Mouse (Mus musculus): ENCODE measurements around the gene Tmem104.

Gene Tmem104

DNA sequence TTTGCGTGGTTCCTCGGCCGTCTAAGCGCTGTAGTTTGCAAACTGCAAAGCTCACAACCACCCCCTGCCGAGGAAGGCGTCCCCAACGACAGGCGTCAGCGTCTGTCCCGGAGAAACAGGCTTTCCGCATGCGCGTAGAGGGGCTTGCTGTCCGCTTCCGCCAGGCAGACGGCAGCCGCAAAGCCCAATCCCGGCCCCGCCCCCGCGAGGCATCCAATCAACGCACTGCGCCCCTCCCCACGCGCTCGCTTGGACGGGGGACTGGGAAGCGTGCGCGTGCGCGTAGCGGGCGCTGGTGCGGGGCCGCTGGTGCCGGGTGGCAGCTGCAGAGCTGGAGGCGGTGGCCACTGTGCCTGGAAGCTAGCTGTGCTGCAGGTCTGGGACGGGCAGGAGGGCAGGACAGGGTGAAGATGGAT is at the start of gene Tmem104:
Tmem104 (plus strand) TSS at position 264 of the 416 bp plus-strand sequence.
- peak; percentile 99 for DNase-seq

DNA sequence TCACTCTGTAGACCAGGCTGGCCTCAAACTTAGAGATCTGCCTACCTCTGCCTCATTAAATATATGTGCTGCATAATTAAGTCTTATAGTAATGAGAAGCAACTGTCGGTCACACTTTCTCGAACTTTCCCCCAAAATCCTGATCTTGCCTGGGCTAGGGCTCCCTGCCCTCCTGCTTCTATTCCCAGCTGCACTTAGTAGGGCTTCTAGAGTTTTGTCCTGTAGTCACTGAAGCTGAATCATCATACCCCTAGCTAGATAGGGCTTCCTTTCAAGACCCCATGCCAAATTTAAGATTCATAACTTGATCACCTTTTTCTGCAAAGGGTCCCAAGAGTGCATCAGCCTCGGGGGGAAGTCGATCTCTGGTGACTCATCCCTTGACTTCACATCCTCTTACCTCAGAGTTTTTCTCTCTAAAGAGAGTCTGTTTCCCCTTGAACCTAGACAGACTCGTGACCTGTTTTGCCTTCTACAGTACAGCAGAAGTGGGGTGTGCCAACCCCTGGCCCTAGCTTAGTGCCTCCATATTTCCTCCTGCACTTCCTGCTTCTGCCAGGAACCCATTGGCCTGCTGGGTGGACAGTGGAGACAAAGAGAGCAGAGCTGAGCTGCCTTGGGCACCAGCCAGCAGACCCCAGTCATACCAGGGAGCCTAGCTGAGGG is 48.6 kb upstream of the Tmem104 start:
- peak; percentile 45 for DNase-seq

DNA sequence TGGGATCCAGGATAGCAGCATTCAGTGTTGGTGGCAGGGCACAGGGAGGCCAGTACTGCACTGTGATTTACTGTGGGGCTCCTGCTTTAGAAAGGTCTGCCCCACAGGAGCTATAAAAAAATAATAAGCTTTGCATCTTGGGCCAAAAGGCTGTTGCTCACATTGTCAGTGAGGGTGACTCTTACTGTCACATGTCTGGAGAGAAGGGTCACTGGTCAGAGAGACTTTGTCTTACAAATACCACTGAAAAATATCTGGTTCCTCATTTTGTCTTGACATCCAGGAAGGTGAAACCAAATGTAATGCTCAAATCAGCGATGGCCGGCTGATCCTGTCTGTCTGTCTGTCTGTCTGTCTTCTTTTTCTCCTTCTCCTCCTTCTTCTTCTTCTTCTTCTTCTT is 45.3 kb upstream of the Tmem104 start:
- no peak for DNase-seq

DNA sequence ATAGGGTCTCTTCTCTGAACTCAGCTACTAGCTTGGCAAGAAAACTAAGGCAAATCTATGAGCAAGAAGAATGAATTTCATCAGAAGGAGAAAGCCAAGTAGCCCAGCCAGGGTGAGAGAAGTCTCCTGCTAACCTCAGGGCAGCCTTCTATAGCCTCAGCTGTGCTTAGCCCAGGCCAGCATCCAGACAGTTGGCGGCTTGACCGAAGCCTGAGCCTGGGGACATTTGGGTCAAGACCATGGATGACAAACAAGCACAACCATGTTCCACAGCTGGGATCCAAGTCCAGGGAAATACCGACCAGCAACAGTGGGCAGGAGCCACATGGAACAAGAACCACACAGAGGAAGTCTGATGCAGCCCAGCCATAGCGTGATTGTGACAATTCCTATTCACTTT is 39.5 kb upstream of the Tmem104 start:
- DNase-seq: no peak

DNA sequence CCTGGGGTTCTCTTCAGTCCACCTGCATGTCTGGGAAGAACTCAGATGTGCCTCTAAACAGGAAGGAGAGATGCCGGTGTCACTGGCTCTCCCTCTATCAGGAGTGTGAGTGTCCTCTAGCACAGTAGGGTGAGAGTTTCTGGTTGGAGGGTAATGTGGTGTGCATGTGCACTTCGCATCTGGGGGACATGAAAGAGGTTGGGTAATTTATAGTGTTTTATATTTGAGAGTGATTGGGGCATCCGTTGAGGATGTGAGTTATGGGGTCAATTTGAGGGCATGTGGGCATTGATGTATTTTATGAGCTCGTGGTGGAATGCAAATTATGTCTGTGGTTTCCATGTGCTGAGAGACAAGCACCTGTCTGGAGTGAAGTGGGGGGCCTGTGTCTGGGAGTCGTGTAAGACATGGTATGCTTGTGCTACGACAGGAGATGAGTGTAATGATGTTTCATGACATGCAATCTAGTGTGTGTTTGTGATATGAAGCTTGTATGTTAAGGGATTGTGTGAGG is 36.5 kb upstream of the Tmem104 start:
- no peak for DNase-seq

DNA sequence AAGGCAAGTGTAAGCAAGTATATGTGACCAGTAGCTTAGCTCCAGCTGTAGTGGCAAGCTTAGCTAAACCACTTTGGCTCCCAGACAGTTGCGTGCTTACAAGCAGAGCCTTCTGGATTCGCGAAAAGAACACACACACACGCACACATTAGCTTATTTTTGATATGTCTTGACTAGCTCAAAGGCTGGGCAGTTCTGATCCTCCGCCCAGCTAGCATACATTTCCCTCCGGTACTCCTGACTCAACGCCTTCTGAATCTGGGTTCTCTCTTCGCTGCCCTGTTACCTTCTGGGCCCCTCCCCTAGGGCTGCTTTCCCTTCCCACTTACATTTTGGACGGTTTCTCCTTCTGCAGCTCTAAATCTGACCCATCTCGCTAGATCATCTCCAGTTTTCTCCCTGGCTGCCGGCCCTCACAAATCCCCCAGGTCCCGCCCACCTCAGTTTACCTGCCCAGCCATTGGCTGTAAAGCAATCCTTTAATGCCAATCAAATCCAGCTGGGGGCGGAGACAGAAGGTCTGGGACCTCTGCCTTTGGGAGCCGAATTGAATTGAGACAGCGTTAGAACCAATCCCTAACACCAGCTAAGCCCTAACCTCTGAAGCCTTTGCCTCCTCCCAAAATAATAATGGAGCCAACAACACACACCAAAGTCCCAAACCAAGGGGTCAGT is 35.4 kb upstream of the Tmem104 start:
- no peak for DNase-seq

DNA sequence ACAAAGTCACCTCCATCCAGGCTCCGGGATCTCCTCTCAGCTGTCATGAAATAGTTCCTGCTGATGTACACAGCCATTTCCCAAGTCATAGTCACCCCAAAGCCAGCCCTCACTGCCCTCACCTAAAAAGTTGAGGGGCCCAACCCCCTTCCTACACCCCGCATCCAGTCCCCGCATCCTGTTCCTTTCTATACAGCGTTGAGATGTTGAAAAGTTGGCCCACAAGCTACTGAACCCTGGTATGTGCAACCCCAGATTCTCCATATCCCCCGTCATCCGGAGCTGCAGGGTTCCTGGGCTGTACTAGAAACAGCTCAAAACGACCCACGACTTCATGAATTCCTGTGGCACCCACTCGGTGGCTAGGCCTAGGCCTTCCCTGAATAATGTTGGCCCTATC is 34.2 kb upstream of the Tmem104 start:
- DNase-seq: no peak

DNA sequence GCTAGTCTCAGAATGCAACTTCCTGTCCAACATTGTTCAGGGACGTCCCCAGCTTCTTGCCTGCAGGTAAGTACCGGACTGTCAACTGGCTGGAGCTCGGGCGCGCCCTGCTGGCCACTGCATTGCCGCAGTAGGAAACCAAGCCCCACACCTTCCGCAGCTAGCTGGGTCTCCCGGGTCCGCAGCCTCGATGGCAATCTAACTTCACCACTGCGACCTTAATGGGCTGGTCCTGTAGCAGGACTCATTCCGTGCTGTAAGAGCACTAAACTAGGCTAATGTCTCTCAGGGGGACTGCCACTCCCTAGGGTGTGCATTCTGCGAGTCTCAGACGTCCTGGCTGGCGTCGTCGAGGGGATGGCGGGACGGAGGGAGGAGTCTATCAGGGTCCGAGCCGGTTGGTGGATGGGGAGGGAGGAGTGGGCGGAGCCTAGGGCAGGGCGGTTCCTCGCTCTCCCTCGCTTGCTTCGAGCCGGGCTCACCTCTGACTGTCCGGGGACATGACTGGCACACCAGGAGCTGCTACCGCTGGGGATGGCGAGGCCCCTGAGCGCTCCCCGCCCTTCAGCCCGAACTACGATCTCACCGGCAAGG is 33.5 kb upstream of the Tmem104 start:
- DNase-seq: peak; percentile 56

DNA sequence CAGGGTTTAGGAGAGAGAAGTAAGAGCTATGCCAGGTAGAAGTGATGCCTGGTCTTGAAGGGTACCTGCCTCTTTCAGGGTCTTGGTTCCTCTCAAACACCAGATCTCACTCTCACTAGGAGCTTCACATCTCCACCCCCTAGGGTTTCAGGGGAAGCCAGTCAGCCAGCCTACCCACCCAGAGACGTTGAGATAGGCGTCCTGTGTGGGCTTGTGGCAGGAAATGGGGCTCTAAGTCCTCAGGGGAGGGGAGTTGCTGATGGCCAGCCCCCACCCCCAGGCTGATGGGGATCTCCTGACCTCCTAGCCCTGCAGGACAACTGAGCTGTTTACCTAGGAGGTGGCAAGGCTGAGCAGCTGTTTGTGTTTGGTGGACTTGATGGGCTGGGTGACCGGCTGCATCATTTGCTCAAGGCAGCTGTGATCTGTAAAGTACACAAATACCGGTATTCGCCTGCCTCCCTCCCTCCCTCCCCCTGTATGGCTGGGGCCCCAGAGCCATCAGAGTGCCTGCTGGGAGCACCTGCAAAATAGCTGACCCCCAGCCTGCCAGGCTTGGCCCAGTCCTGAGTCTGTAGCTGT is 32.1 kb upstream of the Tmem104 start:
- DNase-seq: no peak

DNA sequence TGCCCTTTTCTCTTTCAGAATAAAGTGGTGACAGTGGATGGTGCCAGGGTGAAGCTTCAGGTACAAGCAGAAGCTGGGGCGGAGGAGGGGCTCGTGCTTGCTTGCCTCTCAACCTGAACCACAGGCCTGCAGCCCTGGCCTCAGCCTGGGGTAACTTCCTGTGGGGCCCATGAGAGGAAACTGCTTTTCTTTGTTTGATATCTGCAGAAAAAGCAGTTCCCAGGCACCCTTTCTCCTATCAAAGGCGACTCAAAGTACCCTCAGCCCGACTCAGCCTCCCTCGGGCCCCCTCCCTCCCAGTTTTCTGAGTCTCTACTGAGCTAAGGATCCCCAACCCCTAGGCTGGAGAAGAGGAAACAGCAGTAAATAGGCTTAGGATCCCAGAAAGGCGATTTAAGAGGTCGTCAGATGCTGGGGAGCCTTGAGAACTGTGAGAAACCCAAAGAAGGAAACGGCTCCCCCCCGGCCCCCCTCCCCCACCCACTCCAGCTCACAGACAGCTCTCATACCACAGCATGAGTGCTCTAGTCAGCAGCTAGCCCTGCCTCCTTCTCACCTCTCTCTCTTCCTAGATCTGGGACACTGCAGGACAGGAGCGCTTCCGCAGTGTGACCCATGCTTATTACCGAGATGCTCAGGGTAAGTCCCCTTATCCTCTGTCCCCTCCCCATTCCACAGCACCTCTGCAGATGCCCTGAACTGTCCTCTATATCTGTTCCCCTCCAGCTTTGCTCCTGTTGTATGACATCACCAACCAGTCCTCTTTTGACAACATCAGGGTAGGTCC is 29.2 kb upstream of the Tmem104 start:
- no peak for DNase-seq

DNA sequence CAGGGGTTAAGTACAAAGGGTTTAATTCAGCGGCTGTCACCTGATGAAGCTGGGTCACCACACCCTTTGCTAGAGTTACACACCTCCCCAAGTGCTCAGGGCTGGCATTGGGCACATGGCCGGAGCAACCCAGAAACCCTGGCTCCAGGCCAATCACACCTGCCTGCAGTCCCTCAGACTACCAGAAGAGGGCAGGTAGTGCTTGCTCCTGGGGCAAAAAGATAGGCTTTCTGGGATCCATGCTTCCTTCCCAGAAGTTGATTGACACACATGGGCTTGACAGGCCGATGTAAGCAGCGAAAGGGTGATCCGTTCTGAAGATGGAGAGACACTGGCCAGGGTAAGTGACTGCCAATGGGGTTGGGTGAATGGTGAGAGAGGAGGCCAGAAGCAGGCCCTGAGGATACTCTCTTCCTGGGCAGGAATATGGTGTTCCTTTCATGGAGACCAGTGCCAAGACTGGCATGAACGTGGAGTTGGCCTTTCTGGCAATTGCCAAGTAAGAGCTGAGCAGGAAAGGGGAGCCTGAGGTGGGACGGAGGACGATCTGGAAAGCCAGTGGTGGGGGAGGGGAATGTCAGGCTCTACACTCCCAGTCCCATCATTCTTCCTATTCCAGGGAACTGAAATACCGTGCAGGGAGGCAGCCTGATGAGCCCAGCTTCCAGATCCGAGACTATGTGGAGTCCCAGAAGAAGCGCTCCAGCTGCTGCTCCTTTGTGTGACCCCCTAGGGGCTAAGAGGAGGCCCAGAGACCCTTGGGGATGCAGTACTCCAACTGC is 27.1 kb upstream of the Tmem104 start:
- DNase-seq: peak; percentile 51

DNA sequence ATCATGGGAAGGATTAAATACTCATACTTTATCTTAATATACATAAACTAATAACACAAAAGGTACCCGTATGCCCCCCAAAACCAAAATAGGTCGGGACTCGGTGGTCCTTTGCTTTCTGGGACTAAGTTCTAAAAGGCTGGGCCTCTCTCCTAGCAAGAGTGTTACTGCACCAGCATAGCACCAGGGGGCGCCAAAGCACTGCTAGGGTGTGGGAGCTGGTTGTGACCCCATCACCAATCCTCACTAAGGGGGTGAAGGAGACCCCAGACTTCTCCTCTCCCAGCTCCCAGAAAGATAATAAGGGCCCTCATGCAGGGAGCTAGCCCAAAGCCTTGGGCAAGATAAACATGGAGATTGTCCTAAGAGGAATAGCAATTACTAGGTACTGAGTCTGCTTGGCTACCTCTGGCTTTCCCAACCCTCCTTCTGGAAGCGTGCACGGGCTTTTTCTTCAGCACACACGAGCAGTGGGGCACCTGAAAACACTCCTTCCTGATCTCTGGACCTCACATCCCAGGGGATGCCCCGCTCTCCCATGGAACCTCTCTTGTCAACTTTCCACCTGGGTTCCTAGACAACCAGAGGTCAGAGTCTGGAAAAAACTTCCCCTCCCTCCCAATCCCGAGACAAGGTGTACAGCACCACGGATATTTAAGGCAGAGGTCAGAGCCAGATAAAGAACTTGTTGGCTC is 26.3 kb upstream of the Tmem104 start:
- no peak for DNase-seq

DNA sequence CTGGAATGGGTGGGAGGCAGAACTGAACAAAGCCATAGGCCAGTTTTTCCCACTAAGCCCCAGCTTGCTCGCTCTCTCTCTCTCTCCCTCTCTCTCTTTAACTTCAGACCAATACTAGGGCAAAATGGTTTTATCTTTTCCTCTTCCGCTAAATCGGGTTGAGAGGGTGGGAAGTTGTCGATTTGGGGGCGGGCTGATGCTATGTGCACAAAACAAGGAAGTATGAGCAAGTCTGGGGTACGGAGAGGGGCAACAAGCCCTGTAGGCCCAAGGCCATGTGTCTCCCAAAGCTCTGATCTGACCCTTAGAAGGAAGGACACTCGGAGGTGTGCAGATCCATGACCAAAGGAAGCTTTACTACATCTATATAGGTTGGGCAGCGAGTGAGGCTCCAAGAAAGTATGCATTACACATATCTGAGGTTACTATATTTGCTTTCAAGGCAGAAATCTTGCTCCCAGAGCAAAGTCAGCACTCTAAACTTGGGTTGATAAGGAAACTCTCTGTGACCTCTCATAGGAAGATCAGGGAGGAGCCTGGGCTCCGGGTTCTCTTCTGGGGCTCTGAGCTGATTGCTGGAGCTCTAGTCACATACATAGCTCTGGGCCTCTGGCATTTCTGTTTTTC is 25.6 kb upstream of the Tmem104 start:
- no peak for DNase-seq

DNA sequence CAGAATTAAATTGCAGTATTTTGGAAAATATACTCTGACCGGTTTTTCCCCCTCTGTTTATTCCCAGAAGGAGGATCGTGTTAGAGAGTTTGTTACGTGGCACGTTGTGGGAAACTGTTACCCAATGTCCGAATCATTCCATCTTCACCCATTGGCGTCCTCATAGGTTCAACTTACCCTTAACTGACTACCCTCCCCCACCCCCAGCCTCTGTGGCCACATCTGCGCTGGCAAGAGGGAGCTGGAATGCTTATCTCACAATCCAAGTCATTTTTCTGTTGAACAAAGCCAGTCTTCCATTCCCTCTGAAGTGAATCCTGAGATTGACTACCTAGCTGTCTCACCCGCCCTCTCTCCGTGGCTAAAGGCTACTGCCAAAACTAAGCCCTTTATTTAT is 25.1 kb upstream of the Tmem104 start:
- DNase-seq: no peak

DNA sequence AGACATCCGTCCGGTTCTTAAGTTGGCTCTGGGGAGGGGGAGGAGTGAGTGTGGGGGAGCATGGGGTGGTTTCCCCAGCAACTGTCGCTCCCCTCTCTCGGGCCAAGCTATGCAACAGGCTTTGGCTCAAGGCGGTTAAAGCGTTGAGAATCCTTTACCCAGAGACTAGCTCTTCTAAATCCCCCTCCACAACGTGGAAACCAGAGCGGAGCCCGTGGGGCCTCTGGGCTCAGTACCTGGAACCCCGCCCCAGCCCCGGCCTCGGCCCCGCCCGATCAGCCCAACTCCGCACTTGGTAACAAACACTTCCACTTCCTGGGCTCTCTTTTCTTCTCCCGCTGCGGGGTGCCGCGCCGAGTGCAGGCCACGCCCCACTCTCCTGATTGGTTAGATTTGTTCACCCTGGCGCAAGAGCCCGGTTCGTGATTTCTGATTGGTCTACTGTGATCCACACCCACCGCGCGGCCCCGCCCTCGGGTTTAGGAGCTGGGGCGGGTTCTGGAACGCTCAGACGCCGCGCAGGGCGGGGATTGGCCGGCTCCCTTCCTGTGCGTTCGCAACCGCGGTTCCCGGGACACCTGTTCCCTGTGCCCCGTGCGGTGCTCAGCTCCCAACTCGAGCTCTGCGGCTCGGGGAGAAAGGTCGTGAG is 24.3 kb upstream of the Tmem104 start, which contains the start of gene Slc9a3r1:
Slc9a3r1 (plus strand) TSS at position 510 of the 649 bp plus-strand sequence.
- peak; percentile 96 for DNase-seq

DNA sequence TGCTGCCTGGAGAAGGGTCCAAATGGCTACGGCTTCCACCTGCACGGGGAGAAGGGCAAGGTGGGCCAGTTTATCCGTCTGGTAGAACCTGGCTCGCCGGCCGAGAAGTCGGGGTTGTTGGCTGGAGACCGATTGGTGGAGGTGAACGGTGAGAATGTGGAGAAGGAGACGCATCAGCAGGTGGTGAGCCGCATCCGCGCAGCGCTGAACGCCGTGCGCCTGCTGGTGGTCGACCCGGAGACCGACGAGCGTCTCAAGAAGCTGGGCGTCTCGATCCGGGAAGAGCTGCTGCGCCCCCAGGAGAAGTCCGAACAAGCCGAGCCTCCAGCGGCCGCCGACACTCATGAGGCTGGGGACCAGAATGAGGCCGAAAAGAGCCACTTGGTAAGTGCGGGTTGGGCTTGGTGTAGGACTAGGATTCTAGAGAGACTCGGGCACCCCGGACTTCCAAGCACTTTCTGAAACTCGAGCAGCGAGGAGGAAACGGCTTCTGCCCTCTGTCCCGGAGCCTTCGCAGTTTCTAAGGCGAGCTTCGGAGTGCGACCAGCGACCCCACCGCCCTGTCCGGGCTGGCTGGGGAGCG is 23.6 kb upstream of the Tmem104 start:
- DNase-seq: no peak

DNA sequence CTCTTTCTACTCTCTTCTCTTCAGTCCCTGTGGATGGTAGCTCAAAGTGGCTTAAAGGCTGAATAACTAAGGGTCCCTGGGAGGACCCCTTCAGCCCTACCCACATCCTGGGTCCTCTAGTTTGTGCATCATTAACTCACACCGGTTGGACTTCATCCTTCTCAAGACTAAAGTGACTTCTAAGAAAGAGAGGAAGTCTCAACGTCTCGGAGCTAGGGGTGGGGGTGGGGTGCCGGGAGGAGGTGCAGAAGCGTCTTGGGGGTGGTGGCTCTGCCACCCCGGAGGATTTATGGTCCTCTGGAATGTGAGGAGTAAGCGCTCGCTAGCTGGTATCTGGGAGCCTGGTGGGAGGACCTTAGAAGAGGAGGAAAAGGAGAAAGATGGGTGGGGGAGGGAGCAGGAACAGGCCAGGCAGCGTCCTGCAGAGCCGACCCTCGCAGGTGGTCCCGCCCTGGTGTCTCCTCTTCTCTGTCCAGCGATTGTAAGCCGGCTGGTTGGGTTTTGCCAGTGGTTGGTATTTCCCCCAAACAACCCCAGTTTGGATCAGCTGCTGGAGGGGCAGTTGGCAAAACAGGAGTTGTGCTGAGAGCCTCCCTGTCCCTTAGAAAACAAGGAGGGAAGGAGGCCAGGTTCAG is 22.8 kb upstream of the Tmem104 start:
- no peak for DNase-seq

DNA sequence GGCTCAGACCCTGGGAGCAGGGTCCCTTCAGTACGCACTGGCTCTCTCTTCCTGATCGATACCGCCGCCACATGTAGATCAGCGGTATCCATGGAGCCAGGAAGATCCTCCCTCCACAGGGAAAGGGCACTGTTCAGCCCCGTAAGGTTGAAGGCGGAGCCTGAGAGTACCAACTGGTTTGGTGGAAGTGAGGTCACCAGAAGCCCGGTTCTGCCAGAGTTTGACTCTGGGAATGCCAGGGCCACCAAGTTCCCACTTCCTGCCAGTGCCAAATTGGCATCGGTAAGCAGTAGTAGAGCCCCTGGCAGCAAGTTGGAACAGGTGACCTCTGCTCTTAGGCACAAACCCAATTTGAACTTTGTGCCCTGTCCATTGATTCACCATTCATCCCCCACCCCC is 22.3 kb upstream of the Tmem104 start:
- DNase-seq: no peak

DNA sequence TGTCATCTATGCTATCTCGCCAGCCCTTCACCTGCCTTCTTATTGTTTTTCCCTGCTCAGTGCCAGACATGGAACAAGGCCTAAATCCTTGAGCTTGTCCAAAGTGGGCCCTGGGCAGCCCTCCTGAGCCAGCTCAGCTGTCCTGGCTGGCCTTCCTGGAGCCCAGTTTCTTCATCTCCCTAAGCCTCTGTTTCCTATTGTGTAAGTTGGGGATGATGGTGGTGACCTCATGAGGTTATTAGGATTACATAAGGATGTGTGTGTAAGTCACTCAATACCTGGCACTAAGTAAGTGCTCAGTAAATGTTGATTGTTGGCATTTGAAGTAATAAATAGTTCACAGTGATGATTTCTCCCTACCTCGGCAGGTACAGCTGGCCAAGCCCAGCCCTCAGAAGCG is 20.5 kb upstream of the Tmem104 start:
- no peak for DNase-seq

All from layer of hippocampus, adult 9-11 months (tissue).